Mouse (Mus musculus): ENCODE results near the gene Nadk.
A peak's percentile ranks its signal among the peaks of the same experiment; 100 is the strongest.
"Not testable (repeated sequence)": the region's sequence is repeated elsewhere in the genome, so short reads cannot be mapped to it uniquely, and the experiment has no call there.

Nadk gene

DNA sequence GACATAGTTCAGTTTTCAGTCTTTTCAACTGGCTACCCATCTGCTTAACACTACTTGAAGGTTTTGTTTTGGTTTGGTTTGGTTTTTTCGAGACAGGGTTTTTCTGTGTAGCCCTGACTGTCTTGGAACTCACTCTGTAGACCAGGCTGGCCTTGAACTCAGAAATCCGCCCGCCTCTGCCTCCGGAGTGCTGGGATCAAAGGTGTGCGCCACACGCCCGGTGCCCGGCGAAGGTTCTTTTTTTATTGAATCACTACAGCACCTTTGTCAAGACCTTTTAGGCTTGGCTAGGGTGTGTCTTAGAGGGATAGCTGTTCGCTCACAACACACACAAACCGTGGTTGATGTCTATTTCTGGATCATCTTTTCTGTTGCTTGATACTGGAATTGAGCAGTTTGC is 8.1 kb downstream of the Nadk start:
- not testable (repeated sequence) for DNase-seq

GRCm38 (mm10) chr4:155571442-155571841 is 9.3 kb downstream of the Nadk start:
- no peak for DNase-seq

DNA sequence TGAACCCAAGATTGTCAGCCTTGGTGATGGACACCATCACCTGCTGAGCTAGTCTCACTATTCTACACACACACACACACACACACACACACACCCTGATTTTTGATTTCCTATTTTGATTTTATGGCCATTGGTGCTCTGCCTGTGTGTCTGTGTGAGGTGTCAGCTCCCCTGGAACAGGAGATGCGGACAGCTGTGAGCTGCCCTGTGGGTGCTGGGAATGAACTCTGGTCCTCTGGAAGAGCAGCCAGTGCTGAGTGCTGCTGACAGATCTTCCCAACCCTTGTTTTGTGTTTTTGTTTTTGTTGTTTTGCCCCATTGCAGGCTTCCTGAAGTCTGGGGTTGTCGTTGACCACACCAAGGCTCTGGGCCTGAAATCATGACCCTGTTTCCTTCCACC is 11.0 kb downstream of the Nadk start:
- no peak for DNase-seq

- DNase-seq = no peak
Observed at GRCm38 (mm10) chr4:155573876-155574275, 11.7 kb downstream of the Nadk start.

DNA sequence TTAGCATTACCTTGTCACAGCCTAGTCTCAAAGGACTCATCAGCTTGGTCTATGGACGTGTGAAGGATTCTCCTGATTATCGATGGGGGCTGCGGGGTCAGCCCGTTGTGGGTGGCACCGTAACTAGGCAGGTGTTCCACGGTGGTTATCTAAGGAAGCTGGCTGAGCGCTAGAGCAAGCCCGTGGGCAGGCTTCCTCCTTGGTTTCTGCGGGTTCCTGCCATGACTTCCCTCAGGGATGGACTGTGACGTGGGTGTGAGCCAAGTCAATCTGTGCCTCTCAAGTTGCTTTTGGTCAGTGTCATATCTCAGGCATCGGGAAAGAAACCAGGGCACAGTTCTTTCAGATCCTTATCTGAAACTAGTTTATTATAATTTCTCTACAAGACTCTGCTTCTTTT is 12.8 kb downstream of the Nadk start:
- no peak for DNase-seq

GRCm38 (mm10) chr4:155575521-155575920 is 13.3 kb downstream of the Nadk start:
- DNase-seq = no peak

GRCm38 (mm10) chr4:155577132-155577531 is 15.0 kb downstream of the Nadk start:
- no peak for DNase-seq

DNA sequence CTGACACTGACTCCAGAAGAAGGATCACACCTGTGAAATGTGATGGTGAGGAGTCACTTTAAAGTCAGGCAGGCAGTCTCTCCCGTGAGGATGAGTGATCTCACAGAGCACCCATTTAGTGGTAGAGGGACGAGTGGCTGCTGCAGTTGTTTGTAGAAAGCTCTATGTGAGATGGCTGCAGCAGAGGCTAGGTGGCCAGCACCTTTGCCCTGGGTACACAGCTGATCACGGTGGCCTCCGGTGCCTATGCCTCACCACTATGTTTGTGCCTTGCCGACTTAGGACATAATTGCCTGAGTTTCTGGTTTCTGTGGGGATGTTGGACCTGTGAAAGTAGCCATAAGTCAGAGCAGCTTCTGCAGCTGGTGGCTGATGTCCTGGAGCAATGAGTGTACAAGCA is 15.6 kb downstream of the Nadk start:
- no peak for DNase-seq

DNA sequence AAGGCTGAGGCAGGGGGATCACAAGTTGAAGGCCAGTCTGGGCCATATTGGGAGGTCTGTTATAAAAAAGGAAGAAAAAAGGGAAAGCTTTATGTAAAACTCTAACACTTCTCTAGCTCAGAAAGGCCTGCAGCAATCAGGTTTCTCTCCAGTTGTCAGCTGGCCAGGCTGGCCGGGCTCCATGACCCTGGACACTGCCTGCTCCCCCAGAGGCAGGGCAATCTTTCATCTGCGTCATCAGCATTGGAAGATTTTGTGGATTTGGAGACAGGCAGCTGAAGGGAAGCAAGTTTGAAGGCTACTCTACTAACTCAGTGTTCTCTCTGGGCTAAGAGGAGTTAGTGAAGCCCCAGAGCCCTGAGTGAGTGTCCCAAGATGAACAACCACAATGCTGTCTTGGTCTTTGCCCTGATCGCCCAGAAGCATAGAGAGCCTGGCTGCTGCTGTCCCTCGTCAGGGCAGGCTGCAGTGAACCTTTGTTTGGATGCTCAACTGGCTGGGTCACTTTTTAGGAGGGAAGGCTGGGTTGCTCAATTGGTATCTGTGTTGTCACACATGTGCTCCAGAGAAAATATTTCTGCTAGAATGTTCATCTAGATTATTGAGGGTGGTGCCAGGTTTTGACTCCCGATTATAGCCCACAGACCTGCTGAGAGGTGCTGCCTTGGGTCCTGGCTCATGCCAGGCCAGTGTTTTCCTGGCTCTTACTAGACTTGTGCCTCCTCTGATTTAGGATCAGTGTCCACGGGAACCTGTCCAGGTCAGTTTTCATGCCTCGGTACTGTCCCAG is 16.4 kb downstream of the Nadk start:
- no peak for DNase-seq

- DNase-seq = peak; percentile 40
Observed at GRCm38 (mm10) chr4:155580420-155580819, 18.2 kb downstream of the Nadk start.

DNA sequence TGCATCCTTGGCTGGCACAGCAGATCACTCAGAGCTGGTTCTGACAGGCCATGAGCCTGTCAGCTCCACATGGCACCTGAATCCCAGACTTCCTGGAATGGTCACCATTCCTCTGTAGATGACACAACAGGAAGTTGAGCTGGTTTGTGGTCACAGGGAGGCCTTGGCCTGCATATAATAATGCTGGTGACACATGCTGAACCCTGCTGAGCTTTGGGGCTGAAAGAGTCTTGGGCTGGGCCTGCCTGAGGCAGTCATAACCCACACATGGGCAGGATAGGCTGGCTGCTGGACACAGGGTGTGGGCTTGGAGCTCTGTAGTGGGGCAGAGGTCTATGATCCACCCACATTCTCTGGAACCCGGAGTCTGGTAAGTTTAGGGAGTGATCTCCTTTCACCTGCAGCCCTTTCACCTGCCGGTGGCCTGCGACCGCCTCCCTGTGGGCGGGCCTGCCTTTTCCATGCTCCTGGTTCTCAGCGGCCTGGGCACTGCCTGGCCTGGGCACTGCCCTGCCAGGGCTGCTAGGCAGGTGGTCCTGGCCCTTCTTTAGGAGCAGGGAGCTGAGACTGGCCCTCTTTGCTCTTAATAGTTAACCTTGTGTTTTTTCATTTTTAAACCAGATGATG is 20.2 kb downstream of the Nadk start:
- DNase-seq = no peak

DNA sequence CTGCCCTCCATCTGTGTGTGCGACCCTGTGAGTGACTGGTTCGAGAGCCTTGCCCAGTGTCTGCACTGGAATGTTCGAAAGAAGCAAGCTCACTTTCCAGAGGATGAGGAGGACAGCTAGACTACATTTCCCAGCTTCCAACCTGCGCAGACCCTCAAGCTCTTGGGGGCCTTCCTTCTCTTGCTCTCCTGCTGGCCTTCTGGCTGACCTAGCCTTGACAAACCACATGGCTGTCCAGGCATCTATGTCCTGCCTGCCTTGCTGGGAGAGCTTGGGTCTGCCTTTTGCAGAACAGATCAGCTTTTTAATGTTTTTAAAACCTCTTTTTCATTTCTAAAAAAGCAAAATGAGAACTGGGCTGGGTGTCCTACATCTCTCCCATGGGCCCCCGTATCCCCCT is 27.2 kb downstream of the Nadk start:
- DNase-seq = no peak

DNA sequence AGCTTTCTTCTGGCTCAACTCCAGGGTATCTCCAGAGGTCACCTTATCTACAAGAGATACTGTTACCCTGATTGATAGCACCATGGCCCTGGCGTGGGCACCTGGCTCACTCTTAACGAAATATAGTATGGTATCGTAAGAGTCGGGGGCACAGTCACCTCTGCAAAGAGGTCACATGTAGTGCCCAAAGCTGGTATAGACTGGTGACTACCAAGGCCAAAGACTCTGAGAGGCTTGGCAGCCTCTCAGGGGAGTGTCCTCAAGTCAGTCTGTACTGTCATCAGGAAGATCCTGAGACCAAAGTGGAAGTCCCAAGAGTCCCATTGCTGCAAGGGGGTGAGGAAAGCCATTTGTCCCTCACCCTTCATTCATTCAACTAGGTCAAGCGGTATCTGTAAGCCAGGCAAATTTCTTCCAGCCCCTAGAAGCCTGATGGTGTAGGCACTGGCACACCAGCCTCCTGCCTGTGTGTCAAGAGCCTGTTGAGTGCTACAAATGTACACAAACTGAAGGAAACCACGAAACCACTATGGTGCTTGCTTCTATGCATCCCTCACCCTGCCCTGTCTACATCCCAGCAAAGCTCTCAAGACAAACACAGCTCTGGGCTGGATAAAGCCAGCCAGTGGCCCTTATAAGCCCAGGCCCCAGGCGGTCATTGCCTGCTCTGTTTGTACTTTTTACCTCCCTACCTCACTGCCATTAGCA is 29.0 kb downstream of the Nadk start:
- DNase-seq = no peak

- no peak for DNase-seq
Observed at GRCm38 (mm10) chr4:155593780-155594179, 31.6 kb downstream of the Nadk start.

DNA sequence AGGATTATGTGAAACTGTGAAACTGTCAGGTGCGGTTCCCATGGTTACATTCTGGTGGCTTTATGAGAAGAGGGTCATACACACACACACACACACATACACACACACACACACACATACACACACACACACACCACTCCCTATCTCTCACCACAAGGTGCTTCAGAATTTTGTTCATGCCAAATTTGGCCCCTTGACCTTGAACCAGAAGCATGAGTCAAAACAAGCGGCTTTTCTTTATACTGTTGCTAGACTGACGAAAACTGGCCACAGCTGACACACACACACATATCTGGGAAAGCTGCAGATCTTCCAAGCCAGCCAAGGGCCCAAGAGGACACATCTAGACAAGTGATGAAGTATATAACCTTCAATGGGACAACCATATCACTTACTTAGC is 33.6 kb downstream of the Nadk start:
- DNase-seq = no peak

DNA sequence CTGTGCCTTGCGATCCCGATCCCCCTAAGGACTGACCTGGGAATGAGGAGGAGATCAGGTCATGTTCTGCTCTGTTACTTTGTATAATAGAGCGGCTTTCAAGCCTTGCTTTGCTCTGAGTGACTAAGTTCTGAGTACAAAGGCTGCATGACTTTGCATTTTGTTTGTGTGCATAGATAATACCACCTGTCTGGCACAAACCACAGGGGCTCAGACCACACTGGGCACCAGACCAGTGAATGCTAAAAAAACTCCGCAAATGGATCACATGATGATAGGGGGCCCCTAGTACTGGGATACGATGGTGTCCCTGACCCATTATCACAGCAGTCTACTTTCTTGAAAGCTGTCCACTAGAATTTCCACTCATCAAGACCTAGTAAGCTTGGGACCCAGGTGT is 34.4 kb downstream of the Nadk start:
- no peak for DNase-seq

DNA sequence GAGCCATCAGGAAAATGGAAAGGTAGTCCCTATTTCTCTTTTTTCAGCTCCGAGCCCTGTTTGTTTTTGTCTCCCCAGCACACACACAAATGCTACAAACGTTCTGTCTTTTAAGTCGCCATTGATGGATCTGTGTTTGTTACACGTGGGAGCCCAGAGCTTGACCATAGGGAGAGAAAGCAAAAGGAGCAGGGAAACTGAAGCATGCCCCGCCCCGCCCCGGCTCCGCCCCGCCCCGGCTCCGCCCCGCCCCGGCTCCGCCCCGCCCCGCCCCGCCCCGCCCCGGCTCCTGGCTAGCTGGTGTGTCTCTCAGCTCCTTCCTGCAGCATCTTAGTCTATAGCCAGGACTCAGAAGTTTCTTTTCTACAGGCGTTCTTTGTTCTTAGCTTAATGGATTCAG is 36.4 kb downstream of the Nadk start:
- DNase-seq = no peak

DNA sequence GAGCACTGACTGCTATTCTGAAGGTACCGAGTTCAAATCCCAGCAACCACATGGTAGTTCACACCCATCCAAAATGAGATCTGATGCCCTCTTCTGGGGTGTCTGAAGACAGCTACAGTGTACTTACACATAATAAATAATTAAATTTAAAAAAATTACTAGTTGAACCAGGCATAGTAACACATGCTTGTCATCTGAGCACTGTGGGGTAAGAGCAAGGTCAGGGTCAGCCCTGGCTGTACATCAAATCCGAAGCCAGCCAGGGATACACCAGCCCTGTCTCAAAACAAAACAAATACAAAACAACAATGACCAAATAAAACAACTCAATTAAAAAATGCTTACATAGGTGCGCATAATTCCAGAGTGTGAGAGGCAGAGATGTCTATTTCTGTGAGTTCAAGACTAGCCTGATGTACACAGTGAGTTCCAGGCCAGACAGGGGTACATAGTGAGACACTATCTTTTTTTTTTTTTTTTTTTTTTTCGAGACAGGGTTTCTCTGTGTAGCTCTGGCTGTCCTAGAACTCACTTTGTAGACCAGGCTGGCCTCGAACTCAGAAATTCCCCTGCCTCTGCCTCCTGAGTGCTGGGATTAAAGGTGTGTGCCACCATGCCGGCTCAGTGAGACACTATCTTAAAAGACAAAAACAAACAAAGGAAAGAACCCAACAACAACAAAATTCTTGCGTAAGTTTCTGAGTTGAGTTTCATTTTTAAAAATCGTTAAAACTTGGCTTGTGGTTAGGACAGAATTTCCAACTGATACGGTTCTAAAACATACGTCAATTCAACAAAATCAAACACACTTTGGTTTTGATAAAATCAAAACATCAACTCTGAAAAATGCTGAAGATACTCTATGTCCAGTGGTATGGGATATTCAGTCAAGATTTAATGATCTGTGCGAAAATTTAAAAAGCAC is 38.0 kb downstream of the Nadk start:
- DNase-seq = no peak

DNA sequence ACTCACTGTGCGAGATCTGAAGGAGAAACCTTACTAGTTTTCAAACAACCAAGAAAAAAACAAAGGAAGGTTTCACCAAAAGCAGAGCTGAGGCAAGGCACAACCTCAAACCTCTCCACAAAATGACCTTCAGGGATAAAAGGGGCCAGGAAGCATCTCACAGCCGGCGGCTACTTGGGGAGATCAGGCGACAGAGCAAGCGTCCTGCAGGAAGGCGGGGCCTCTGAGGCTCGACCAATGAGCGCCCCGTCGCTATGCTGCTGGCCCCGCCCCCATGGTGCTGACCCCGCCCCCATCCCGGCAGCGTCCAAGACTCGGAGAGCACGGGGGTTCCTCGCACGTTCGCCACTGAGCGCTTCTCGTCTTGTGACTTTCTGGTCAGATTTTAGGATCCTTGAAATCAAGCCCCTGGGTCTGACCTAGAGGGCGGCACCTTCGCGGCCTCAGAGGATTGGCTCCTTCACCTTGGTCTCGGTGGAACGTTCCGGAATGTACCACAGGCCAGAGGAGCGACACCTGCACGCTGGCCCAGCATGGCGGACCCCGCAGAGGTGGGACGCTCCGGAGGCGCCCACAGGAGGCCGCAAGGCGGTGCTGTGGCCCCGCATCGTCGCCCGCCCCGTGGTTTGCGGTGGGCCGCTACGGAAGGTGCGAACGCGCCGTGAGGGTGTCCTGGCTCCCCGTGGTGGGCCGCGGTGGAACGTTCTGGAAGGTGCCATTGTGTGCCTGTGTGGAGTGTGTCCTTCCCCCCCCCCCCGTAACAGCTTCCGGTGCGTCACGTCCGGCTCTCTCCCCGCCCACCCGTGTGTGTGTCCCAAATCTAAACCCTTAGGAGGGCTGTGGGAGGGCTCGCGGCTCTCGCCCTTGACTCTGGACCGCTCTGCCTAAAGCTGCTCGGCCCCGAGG is 39.2 kb downstream of the Nadk start, which contains the start of gene Slc35e2:
TSS of gene Slc35e2 (plus strand) at position 326 of the 906 bp plus-strand sequence.
- DNase-seq = peak; percentile 95

- no peak for DNase-seq
Observed at GRCm38 (mm10) chr4:155601997-155602456, 39.8 kb downstream of the Nadk start.

GRCm38 (mm10) chr4:155602753-155603152 is 40.6 kb downstream of the Nadk start:
- no peak for DNase-seq

GRCm38 (mm10) chr4:155603801-155604200 is 41.6 kb downstream of the Nadk start:
- no peak for DNase-seq

Data from right cerebral cortex, postnatal 25 days (tissue).